Mouse (Mus musculus): ENCODE measurements at regions not wholly inside any gene's neighbourhood (a gene's known extent, or its start where the extent isn't known, plus 50 kb on each side); places are given as distances from the start of the nearest gene placed in this dataset.

DNA sequence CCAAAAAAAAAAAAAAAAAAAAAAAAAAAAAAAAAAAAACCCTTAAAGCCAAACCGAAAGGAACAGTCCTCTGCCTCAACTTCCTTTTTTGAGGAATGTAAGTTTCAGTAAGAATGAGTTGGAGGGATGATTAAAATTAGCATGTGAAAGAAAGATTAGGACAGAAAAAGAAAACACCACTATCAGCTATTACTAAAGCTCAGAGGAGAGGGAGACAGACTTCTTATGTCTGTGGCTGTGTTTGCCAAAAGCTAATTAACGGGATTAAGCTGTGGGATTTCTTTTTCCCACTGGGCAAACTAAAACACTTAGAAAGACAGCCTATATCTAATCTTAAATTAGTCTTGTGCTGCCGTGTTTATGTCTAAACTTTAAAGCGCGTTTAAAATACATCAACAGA is 146.7 kb upstream of the Vegfc start:
- WGBS: 66% methylated on average over 5 of the region's 5 CpGs
- no peak for TF ChIP-seq POLR2A (IDR thresholded peaks at IDR 0.05; ENCODE audit: borderline replicate concordance, control insufficient read depth, low read depth, low read length)
- no peak for TF ChIP-seq CTCF (IDR thresholded peaks at IDR 0.05; ENCODE audit: control insufficient read depth, insufficient read depth, low read length)
- Histone ChIP-seq H3K4me1 (ENCODE audit: control insufficient read depth, insufficient read depth, low read length) (no peaks in the 10 kb centered on the region), H3K4me3 (replicated peaks; ENCODE audit: control insufficient read depth, low read depth, low read length) (no peak overlapping the region), H3K27ac (ENCODE audit: control insufficient read depth, insufficient read depth, low read depth, low read length, poor library complexity) (no peak overlapping the region)

DNA sequence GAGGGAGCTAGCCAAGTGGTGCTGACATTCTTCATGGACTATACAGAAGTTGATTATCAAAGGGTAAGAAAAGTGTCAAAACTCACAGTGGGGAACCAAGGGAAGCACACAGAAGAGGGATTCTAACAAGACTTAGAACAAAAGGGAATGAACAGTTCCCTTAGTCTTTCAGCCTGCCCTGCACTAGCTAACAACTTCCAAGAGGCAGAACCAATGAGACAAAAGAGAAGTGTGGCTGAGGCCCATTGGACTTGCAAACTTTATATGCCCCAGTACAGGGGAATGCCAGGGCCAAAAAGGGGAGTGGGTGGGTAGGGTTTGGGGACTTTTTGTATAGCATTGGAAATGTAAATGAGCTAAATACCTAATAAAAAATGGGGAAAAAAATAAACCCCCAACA is 139.0 kb upstream of the Vegfc start:
- no peak for TF ChIP-seq CTCF (IDR thresholded peaks at IDR 0.05; ENCODE audit: control insufficient read depth, insufficient read depth, low read length)
- TF ChIP-seq POLR2A (IDR thresholded peaks at IDR 0.05; ENCODE audit: borderline replicate concordance, control insufficient read depth, low read depth, low read length): no peak
- no peak overlapping the region for H3K27ac ChIP-seq (ENCODE audit: control insufficient read depth, insufficient read depth, low read depth, low read length, poor library complexity)
- no peak overlapping the region for H3K4me3 ChIP-seq (replicated peaks; ENCODE audit: control insufficient read depth, low read depth, low read length)
- H3K4me1 ChIP-seq (ENCODE audit: control insufficient read depth, insufficient read depth, low read length): no peaks in the 10 kb centered on the region

GRCm38 (mm10) chr8:53939519-53939918 is 137.9 kb upstream of the Vegfc start:
- H3K27ac ChIP-seq (ENCODE audit: control insufficient read depth, insufficient read depth, low read depth, low read length, poor library complexity): no peak overlapping the region
- TF ChIP-seq POLR2A (IDR thresholded peaks at IDR 0.05; ENCODE audit: borderline replicate concordance, control insufficient read depth, low read depth, low read length) (no peak), CTCF (IDR thresholded peaks at IDR 0.05; ENCODE audit: control insufficient read depth, insufficient read depth, low read length) (no peak)
- no peaks in the 10 kb centered on the region for H3K4me1 ChIP-seq (ENCODE audit: control insufficient read depth, insufficient read depth, low read length)
- H3K4me3 ChIP-seq (replicated peaks; ENCODE audit: control insufficient read depth, low read depth, low read length): no peak overlapping the region
- WGBS: 80% methylated on average over 1 of the region's 1 CpGs

DNA sequence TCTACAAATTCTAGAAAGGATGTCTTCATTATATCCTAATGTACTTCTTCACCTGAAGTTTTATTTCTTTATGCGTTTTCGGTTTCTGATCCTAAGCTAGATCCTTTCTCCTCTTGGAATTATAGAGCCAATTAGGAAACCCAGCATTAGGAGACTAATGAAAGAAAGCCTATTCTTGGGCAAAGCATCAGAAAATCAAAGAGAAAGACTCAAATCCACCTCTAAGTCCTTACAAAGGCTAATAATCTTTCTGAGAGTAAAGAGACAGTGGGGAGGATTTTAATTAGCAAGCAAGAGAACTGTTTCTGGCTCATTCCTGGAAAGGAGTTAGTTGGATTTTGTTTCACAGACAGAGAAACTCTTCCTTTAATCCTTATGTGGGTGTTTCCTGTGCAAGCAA is 136.3 kb upstream of the Vegfc start:
- H3K27ac ChIP-seq (ENCODE audit: control insufficient read depth, insufficient read depth, low read depth, low read length, poor library complexity): no peak overlapping the region
- 83% methylated on average over 2 of the region's 2 CpGs for WGBS
- no peak overlapping the region for H3K4me3 ChIP-seq (replicated peaks; ENCODE audit: control insufficient read depth, low read depth, low read length)
- H3K4me1 ChIP-seq (ENCODE audit: control insufficient read depth, insufficient read depth, low read length): no peaks in the 10 kb centered on the region
- TF ChIP-seq CTCF (IDR thresholded peaks at IDR 0.05; ENCODE audit: control insufficient read depth, insufficient read depth, low read length): no peak
- no peak for TF ChIP-seq POLR2A (IDR thresholded peaks at IDR 0.05; ENCODE audit: borderline replicate concordance, control insufficient read depth, low read depth, low read length)

- WGBS: 61% methylated on average over 2 of the region's 2 CpGs
- H3K4me3 ChIP-seq (replicated peaks; ENCODE audit: control insufficient read depth, low read depth, low read length): no peak overlapping the region
- TF ChIP-seq POLR2A (IDR thresholded peaks at IDR 0.05; ENCODE audit: borderline replicate concordance, control insufficient read depth, low read depth, low read length) (no peak), CTCF (IDR thresholded peaks at IDR 0.05; ENCODE audit: control insufficient read depth, insufficient read depth, low read length) (no peak)
- no peak overlapping the region for H3K27ac ChIP-seq (ENCODE audit: control insufficient read depth, insufficient read depth, low read depth, low read length, poor library complexity)
- no peaks in the 10 kb centered on the region for H3K4me1 ChIP-seq (ENCODE audit: control insufficient read depth, insufficient read depth, low read length)
Measured at GRCm38 (mm10) chr8:53945561-53945960, 131.8 kb upstream of the Vegfc start.

GRCm38 (mm10) chr8:53947384-53947783 is 130.0 kb upstream of the Vegfc start:
- no peak overlapping the region for H3K27ac ChIP-seq (ENCODE audit: control insufficient read depth, insufficient read depth, low read depth, low read length, poor library complexity)
- no peak for TF ChIP-seq POLR2A (IDR thresholded peaks at IDR 0.05; ENCODE audit: borderline replicate concordance, control insufficient read depth, low read depth, low read length)
- TF ChIP-seq CTCF (IDR thresholded peaks at IDR 0.05; ENCODE audit: control insufficient read depth, insufficient read depth, low read length): no peak
- no peak overlapping the region for H3K4me3 ChIP-seq (replicated peaks; ENCODE audit: control insufficient read depth, low read depth, low read length)
- H3K4me1 ChIP-seq (ENCODE audit: control insufficient read depth, insufficient read depth, low read length): no peaks in the 10 kb centered on the region

GRCm38 (mm10) chr8:53954476-53955158 is 122.8 kb upstream of the Vegfc start:
- WGBS: 71% methylated on average over 4 of the region's 4 CpGs
- Histone ChIP-seq H3K4me3 (replicated peaks; ENCODE audit: control insufficient read depth, low read depth, low read length) (no peak overlapping the region), H3K4me1 (ENCODE audit: control insufficient read depth, insufficient read depth, low read length) (no peaks in the 10 kb centered on the region), H3K27ac (ENCODE audit: control insufficient read depth, insufficient read depth, low read depth, low read length, poor library complexity) (no peak overlapping the region)
- TF ChIP-seq CTCF (IDR thresholded peaks at IDR 0.05; ENCODE audit: control insufficient read depth, insufficient read depth, low read length): no peak
- no peak for TF ChIP-seq POLR2A (IDR thresholded peaks at IDR 0.05; ENCODE audit: borderline replicate concordance, control insufficient read depth, low read depth, low read length)

DNA sequence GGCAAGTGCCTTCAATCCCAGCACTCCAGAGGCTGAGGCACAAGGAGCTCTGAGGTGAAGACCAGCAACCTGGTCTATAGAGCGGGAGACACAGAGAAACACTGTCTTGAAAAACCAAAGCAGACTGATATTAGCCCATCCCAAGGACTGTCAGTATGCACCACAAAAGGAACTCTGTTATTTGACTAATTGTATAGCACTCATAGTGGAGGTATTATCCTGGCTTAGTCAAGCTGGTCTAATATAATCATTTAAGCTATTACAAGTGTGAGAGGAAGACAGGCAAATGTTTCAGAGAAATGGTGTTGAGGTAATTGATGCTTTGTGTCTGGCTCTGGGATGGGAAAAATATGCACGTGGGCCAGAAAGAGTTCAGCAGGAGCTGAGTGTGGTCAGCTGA is 121.3 kb upstream of the Vegfc start:
- no peaks in the 10 kb centered on the region for H3K4me1 ChIP-seq (ENCODE audit: control insufficient read depth, insufficient read depth, low read length)
- H3K27ac ChIP-seq (ENCODE audit: control insufficient read depth, insufficient read depth, low read depth, low read length, poor library complexity): no peak overlapping the region
- 77% methylated on average over 2 of the region's 2 CpGs for WGBS
- no peak overlapping the region for H3K4me3 ChIP-seq (replicated peaks; ENCODE audit: control insufficient read depth, low read depth, low read length)
- no peak for TF ChIP-seq CTCF (IDR thresholded peaks at IDR 0.05; ENCODE audit: control insufficient read depth, insufficient read depth, low read length)
- no peak for TF ChIP-seq POLR2A (IDR thresholded peaks at IDR 0.05; ENCODE audit: borderline replicate concordance, control insufficient read depth, low read depth, low read length)

- Histone ChIP-seq H3K4me3 (replicated peaks; ENCODE audit: control insufficient read depth, low read depth, low read length) (no peak overlapping the region), H3K4me1 (ENCODE audit: control insufficient read depth, insufficient read depth, low read length) (no peaks in the 10 kb centered on the region), H3K27ac (ENCODE audit: control insufficient read depth, insufficient read depth, low read depth, low read length, poor library complexity) (no peak overlapping the region)
- WGBS: 79% methylated on average over 1 of the region's 1 CpGs
- TF ChIP-seq POLR2A (IDR thresholded peaks at IDR 0.05; ENCODE audit: borderline replicate concordance, control insufficient read depth, low read depth, low read length) (no peak), CTCF (IDR thresholded peaks at IDR 0.05; ENCODE audit: control insufficient read depth, insufficient read depth, low read length) (no peak)
Measured at GRCm38 (mm10) chr8:53958548-53958947, 118.9 kb upstream of the Vegfc start.

Measured in bone marrow, adult 2 months (tissue).